Mouse (Mus musculus): ENCODE results near the gene Hspa1l. TPM values are rescaled to one million over a fixed set of nuclear protein-coding genes. Genes with fewer than 3 reads are reported as not detected.
"Not testable (repeated sequence)": the region's sequence is repeated elsewhere in the genome, so short reads cannot be mapped to it uniquely, and the experiment has no call there.

Hspa1l gene
- polyA plus RNA-seq, 1 experiment: 0.50 TPM

- H3K4me1 ChIP-seq (ENCODE audit: control insufficient read depth, insufficient read depth, low read length): not testable (repeated sequence)
- TF ChIP-seq POLR2A (IDR thresholded peaks at IDR 0.05; ENCODE audit: extremely low read depth, insufficient read depth, low read length): peak; percentile 77
- Histone ChIP-seq H3K27ac (ENCODE audit: insufficient read depth, low read length) (peak within 1 kb of the TSS; percentile 95), H3K4me3 (ENCODE audit: insufficient read depth, low read length) (peak within 1 kb of the TSS; percentile 63)
Observed at GRCm38 (mm10) chr17:34959130-34959778, 13.2 kb upstream of the Hspa1l start, which contains the start of gene Hspa1b. TSS of gene Hspa1b (minus strand) at chr17:34959238.

- peak overlapping the region; percentile 95; the same call in 1 of the 2 replicates for H3K27ac ChIP-seq (ENCODE audit: insufficient read depth, low read length)
- peak overlapping the region; percentile 63; the same call in 1 of the 2 replicates for H3K4me3 ChIP-seq (ENCODE audit: insufficient read depth, low read length)
- TF ChIP-seq CTCF (IDR thresholded peaks at IDR 0.05; ENCODE audit: extremely low read depth, insufficient read depth, low read length): no peak
- H3K4me1 ChIP-seq (ENCODE audit: control insufficient read depth, insufficient read depth, low read length): no peaks in the 10 kb centered on the region; the same call in 1 of the 2 replicates
Observed at GRCm38 (mm10) chr17:34959881-34960515, 12.5 kb upstream of the Hspa1l start.

GRCm38 (mm10) chr17:34960702-34961493 is 11.6 kb upstream of the Hspa1l start:
- Histone ChIP-seq H3K4me1 (ENCODE audit: control insufficient read depth, insufficient read depth, low read length) (no peaks in the 10 kb centered on the region; the same call in 1 of the 2 replicates), H3K27ac (ENCODE audit: insufficient read depth, low read length) (no peak overlapping the region), H3K4me3 (ENCODE audit: insufficient read depth, low read length) (no peak overlapping the region)
- no peak for TF ChIP-seq POLR2A (IDR thresholded peaks at IDR 0.05; ENCODE audit: extremely low read depth, insufficient read depth, low read length)
- no peak for TF ChIP-seq CTCF (IDR thresholded peaks at IDR 0.05; ENCODE audit: extremely low read depth, insufficient read depth, low read length)

GRCm38 (mm10) chr17:34962125-34962524 is 10.4 kb upstream of the Hspa1l start:
- no peak overlapping the region for H3K4me3 ChIP-seq (ENCODE audit: insufficient read depth, low read length)
- no peak overlapping the region for H3K27ac ChIP-seq (ENCODE audit: insufficient read depth, low read length)
- no peaks in the 10 kb centered on the region; the same call in 1 of the 2 replicates for H3K4me1 ChIP-seq (ENCODE audit: control insufficient read depth, insufficient read depth, low read length)
- TF ChIP-seq POLR2A (IDR thresholded peaks at IDR 0.05; ENCODE audit: extremely low read depth, insufficient read depth, low read length) (no peak), CTCF (IDR thresholded peaks at IDR 0.05; ENCODE audit: extremely low read depth, insufficient read depth, low read length) (no peak)

GRCm38 (mm10) chr17:34962841-34963240 is 9.7 kb upstream of the Hspa1l start:
- H3K4me1 ChIP-seq (ENCODE audit: control insufficient read depth, insufficient read depth, low read length): no peaks in the 10 kb centered on the region; the same call in 1 of the 2 replicates
- TF ChIP-seq CTCF (IDR thresholded peaks at IDR 0.05; ENCODE audit: extremely low read depth, insufficient read depth, low read length) (no peak), POLR2A (IDR thresholded peaks at IDR 0.05; ENCODE audit: extremely low read depth, insufficient read depth, low read length) (no peak)
- no peak overlapping the region for H3K27ac ChIP-seq (ENCODE audit: insufficient read depth, low read length)
- H3K4me3 ChIP-seq (ENCODE audit: insufficient read depth, low read length): no peak overlapping the region

- Histone ChIP-seq H3K4me3 (ENCODE audit: insufficient read depth, low read length) (no peak overlapping the region), H3K4me1 (ENCODE audit: control insufficient read depth, insufficient read depth, low read length) (no peaks in the 10 kb centered on the region; the same call in 1 of the 2 replicates), H3K27ac (ENCODE audit: insufficient read depth, low read length) (no peak overlapping the region)
- TF ChIP-seq CTCF (IDR thresholded peaks at IDR 0.05; ENCODE audit: extremely low read depth, insufficient read depth, low read length): no peak
- no peak for TF ChIP-seq POLR2A (IDR thresholded peaks at IDR 0.05; ENCODE audit: extremely low read depth, insufficient read depth, low read length)
Observed at GRCm38 (mm10) chr17:34964640-34965049, 7.9 kb upstream of the Hspa1l start.

- H3K4me1 ChIP-seq (ENCODE audit: control insufficient read depth, insufficient read depth, low read length): no peaks in the 10 kb centered on the region; the same call in 1 of the 2 replicates
- no peak overlapping the region for H3K27ac ChIP-seq (ENCODE audit: insufficient read depth, low read length)
- TF ChIP-seq CTCF (IDR thresholded peaks at IDR 0.05; ENCODE audit: extremely low read depth, insufficient read depth, low read length): no peak
- H3K4me3 ChIP-seq (ENCODE audit: insufficient read depth, low read length): no peak overlapping the region
Observed at GRCm38 (mm10) chr17:34965627-34966026, 6.9 kb upstream of the Hspa1l start.

- not testable (repeated sequence) for H3K4me3 ChIP-seq (ENCODE audit: insufficient read depth, low read length); H3K4me1 ChIP-seq (ENCODE audit: control insufficient read depth, insufficient read depth, low read length); H3K27ac ChIP-seq (ENCODE audit: insufficient read depth, low read length)
Observed at GRCm38 (mm10) chr17:34969822-34970221, 2.7 kb upstream of the Hspa1l start, which contains the start of gene Gm20481. TSS of gene Gm20481 (plus strand) at chr17:34969912.

- H3K4me1 ChIP-seq (ENCODE audit: control insufficient read depth, insufficient read depth, low read length); H3K4me3 ChIP-seq (ENCODE audit: insufficient read depth, low read length); H3K27ac ChIP-seq (ENCODE audit: insufficient read depth, low read length): not testable (repeated sequence)
Observed at GRCm38 (mm10) chr17:34970850-34971249, 1.7 kb upstream of the Hspa1l start.

GRCm38 (mm10) chr17:34971694-34972068 is 822 bp upstream of the Hspa1l start:
- H3K4me1 ChIP-seq (ENCODE audit: control insufficient read depth, insufficient read depth, low read length): not testable (repeated sequence)
- H3K4me3 ChIP-seq (ENCODE audit: insufficient read depth, low read length): peak overlapping the region; percentile 31

More at GRCm38 (mm10) chr17:34971694-34972068, 822 bp upstream of the Hspa1l start:
- not testable (repeated sequence) for H3K27ac ChIP-seq (ENCODE audit: insufficient read depth, low read length)
